Mouse (Mus musculus) ovary, adult 18-20 months (tissue): ENCODE results near the gene S100a6.

ENCODE experiments used
- DNase-seq: peaks from one replicate; pipeline ENCODE4 v3.0.0; 2022; ENCODE audit warnings: low spot score, mixed read lengths

The S100a6 gene

DNA sequence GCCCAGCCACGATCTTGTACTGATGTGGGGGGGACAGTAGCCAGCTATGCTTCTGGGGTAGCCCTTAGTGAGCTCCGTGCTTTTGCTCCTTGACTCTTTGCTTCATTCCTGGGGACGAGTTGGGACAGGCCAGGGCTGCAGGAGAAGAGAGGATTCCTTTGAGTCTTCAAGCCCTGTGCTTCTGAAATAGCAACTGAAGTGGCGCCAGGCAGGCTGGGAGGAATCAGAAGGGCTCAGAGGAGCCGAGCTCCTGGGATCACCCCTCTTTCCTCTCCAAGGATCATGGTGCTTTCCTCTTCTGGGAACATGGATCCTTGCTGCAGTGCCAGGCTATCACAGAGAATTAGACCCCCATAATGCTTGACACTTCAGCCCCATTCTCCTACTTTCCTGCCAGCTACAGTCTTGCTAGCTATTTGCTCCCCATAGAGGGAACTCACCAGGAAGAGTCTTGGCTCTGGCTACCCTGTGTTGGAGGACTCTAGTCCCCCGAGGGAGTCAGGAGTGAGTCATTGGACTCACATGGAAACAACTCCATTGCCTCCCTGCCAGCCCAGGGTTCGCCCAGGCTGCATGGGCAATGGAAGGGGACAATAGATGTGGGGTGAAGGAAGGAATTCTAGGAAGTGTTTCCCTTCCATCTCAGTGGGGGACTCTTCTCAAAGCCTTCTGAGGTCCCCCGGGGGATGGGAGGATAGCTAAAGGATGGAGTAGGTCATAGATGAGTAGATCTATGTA is 12.1 kb upstream of the S100a6 start:
- no peak for DNase-seq

GRCm38 (mm10) chr3:90601486-90602110 is 11.1 kb upstream of the S100a6 start, which contains the start of gene Gm42674:
Gene Gm42674, plus strand, starts transcription at chr3:90601904.
- no peak for DNase-seq

DNA sequence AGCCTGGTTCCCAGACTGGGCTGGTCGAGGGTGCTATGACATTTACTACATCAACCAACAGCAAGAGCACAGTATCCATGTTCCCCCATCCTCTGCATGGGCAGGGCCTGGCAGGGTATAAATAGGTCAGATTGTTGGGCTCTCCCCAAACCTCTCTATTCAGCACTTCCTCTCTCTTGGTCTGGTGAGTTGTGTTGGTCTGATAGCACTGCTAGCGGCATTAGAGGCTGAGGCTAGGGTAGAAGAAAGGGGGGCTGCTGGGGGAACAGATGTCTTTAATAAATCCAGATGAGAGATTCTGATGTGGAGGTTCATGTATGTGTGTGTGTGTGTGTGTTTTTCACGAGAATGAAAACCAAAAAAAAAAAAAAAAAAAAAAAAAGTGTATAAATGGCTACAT is 9.1 kb upstream of the S100a6 start, which contains the start of gene S100a4:
S100a4 (plus strand) TSS at position 149 of the 400 bp plus-strand sequence.
- DNase-seq, result no peak

- peak; percentile 81 for DNase-seq
These were observed 8.3 kb upstream of the S100a6 start for GRCm38 (mm10) chr3:90604416-90604815.

DNA sequence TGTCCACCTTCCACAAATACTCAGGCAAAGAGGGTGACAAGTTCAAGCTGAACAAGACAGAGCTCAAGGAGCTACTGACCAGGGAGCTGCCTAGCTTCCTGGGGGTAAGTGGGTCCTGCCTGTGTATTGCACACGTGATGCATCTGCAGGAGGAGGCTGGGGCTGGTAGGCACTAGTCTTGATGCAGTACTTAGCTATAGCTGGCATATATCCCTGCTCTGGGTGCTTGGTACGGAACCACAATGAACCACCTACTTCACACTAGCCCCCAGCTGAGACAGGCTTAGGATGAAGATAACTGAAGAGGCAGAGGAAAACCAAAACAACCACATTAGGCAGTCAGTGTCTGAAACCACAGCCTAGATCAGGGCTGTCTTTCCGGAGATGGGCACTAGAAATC is 7.6 kb upstream of the S100a6 start:
- DNase-seq, result no peak

DNA sequence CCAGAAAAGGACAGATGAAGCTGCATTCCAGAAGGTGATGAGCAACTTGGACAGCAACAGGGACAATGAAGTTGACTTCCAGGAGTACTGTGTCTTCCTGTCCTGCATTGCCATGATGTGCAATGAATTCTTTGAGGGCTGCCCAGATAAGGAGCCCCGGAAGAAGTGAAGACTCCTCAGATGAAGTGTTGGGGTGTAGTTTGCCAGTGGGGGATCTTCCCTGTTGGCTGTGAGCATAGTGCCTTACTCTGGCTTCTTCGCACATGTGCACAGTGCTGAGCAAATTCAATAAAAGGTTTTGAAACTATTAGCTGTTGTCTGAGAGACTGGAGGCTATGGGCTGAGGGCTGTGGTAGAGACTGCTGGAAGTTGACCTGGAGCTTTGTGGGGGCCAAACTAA is 6.9 kb upstream of the S100a6 start:
- DNase-seq, result no peak

DNA sequence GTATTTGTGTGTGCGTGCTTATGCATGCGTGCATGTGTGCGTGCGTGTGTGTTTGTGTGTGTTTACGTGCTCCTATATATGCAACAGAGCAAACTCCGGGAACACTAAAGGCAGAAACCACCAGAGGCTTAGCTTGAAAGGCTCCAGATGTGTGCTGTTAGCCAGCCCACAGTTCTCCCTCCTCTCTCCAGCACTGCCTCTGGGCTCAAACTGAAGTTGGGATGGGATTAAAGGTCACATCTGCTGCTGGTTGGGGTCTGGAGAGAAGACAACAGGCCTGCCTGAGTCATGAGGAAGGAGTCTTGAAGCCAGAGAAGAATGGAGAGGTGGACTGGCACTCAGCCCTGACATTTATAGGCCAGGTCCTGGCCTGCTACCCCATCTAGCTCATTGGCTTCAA is 6.5 kb upstream of the S100a6 start:
- no peak for DNase-seq

DNA sequence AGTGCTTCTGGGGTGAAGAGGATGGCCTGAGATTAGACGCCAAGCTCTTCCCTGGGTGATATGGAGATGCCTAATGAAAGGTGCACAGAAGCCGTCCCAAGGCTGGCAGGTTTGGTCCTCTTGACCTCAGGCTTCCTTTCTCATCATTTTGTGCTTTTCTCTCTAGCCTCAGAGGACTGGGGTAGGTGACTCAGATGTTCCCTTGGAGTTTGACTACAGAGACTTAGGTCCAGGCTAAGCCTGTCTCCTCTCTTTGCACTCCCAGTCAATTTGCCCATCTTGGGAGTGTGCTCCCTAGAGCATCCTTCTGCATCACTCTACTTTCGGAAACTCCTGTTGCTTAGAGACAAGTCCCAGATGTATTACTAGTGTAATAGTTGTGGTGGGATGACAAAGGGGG is 5.3 kb upstream of the S100a6 start:
- DNase-seq, result no peak

- no peak for DNase-seq
These were observed 4.5 kb upstream of the S100a6 start, which contains the start of gene S100a5 for GRCm38 (mm10) chr3:90608223-90608622. Gene S100a5, plus strand, starts transcription at chr3:90608523.

- DNase-seq, result no peak
These were observed 3.6 kb upstream of the S100a6 start for GRCm38 (mm10) chr3:90609102-90609501.

DNA sequence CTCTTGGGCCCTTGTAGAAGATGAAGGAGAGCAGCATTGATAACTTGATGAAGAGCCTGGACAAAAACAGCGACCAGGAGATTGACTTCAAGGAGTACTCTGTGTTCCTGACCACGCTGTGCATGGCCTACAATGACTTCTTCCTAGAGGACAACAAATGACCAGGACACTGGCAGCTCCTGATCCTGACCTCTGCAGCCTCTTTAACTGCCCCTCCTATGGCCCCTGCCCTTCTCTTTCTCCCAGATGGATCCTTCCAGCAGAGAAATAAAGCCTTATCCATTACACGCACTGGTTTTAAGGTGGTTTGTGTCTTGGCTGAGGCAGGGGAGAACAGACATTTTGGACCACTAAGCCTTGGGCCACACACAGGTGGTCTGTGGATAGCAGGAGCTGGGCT is 1.2 kb upstream of the S100a6 start:
- DNase-seq, result no peak

- DNase-seq, result no peak
These were observed 621 bp upstream of the S100a6 start for GRCm38 (mm10) chr3:90612061-90612460.

DNA sequence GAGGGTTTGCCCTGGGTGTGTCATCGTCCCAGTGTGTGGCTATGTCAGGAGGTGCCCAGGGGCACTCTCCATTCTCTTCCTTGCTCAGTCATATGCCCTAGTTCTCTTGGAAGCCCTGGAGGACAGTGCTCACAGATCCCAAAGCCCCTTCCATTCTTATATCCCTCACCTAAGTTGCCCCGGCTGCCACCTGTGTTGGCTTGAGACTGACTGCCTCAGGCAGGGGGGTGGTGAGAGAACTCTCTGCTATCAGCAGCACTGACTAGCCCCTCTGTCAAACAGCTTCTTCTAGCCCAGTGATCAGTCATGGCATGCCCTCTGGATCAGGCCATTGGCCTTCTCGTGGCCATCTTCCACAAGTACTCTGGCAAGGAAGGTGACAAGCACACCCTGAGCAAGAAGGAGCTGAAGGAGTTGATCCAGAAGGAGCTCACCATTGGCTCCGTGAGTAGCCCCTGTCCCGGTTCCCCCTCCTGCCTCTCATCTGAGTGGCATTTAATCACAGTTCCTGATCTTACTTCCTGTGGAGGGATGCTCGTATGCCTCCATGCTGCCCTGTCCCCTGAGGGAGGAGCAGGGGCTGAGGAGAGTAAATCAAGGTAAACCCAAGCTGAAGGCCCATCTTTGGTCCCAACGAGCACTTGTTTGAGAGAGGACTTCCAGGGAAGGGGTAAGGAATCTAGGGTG is 922 bp downstream of the S100a6 start:
- DNase-seq, result no peak

DNA sequence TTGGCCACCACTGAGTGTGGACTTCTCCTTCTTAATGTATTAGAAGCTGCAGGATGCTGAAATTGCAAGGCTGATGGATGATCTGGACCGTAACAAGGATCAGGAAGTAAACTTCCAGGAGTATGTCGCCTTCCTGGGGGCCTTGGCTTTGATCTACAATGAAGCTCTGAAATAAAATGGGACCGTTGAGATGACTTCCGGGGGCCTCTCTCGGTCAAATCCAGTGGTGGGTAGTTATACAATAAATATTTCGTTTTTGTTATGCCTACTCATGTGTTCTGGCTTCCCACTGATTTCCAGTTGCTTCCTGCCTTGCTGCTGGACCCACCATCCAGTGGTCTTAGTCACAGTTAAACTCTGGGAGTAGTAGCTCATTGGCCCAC is 1.5 kb downstream of the S100a6 start:
- no peak for DNase-seq

DNA sequence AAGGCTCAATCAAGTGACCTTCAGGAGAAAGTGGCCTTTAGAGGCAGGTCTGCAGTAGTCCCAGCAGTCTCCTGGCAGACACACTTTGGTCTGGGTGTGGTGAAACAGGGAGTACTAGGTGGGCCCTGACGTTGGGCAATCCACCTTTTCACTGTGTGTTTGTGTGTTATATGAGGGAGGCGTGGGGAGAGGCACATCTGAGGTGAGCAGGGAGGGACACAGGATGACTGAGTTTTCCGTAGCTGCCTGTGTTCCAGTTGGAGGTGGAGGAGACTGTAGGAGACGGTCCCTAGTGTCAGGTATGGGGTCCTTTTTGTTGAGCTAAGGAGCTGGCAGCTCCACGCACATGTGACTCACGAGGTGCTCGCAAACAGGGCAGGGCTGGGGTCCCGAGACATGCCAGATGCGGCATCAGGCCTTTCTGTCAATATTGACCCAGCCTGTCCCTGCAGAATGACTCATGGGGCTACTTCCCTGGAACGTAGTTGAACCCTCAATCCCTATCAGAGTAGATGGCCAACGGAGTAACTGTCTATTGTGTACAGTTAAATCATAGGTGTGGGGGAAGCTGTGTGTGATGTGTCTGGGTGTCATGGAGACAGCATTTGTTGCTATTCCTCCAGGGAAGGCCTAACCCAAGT is 2.0 kb downstream of the S100a6 start:
- DNase-seq, result no peak

DNA sequence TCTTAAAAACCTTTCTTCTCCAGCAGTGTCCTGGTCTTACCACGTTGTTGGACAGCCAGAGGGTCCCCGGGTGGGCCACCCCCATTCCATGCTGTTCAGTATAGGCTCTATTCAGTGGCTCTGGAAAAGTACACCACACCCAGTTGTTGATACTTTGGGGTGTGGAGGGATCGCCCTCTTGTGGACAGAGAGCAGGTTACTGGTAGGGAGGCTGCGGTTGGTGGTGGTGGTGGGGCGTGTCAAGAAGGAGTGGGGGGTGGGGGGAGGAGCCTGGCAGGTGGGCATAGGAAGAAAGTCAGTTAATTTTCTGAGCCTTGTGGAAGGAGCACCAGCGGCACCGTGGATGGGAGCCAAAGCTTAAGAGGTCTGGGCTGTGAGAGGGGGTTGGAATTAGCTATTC is 2.7 kb downstream of the S100a6 start:
- DNase-seq, result peak; percentile 50

DNA sequence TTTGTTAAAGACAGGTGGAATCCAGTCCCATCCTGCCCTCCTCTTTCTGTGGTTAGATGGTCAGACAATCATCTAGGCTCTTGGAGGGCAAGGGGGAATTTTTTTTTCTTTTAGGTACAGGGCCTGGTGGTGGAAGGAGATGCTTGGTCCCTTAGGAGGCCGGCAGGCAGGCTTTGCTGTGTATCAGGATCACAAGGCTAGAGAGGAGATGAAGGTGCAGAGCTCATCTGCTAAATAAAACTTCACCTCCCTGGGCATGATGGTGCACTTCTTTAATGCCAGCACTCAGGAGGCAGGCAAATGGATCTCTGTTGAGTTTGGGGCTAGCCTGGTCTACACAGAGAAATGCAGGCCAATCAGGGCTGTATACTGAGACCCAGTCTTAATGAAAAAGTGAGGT is 3.2 kb downstream of the S100a6 start:
- DNase-seq, result no peak

- no peak for DNase-seq
These were observed 4.9 kb downstream of the S100a6 start for GRCm38 (mm10) chr3:90617586-90617985.

GRCm38 (mm10) chr3:90621552-90621951 is 8.9 kb downstream of the S100a6 start:
- no peak for DNase-seq

GRCm38 (mm10) chr3:90623435-90624071 is 10.9 kb downstream of the S100a6 start:
- DNase-seq, result peak; percentile 52

- no peak for DNase-seq
These were observed 12.8 kb downstream of the S100a6 start for GRCm38 (mm10) chr3:90625496-90625895.
